Mouse (Mus musculus) small intestine, adult 10 weeks (tissue): Measurements from ENCODE around the gene Ccdc127. TPM values are rescaled to one million over a fixed set of nuclear protein-coding genes. Genes with fewer than 3 reads are reported as not detected.

Experiments used
- polyA plus RNA-seq: library from polyadenylated mRNA; stranded (reverse); fragments of 350-450 nt; fragmentation: Illumina TruSeq; extraction: RNeasy Lipid Tissue Mini Kit (QIAGEN cat#74804); gene quantifications from one replicate; pipeline ENCODE4 v1.2.3, GENCODE M21; 2014; ENCODE audit warnings: low replicate concordance

Gene Ccdc127
- polyA plus RNA-seq = 11.3 TPM

GRCm38 (mm10) chr13:74349566-74350434 is at the start of gene Ccdc127, which contains the start of gene Sdha:
TSS of gene Ccdc127 (plus strand) at chr13:74350309.
TSS of gene Sdha (minus strand) at chr13:74350280.

GRCm38 (mm10) chr13:74317170-74317849 is 32.8 kb upstream of the Ccdc127 start, which contains the start of gene Pdcd6:
TSS of gene Pdcd6 (minus strand) at chr13:74317580.

GRCm38 (mm10) chr13:74363859-74364235 is 13.7 kb downstream of the Ccdc127 start, which contains the start of gene Lrrc14b:
TSS of gene Lrrc14b (minus strand) at chr13:74364005.

GRCm38 (mm10) chr13:74390371-74390990 is 40.4 kb downstream of the Ccdc127 start, which contains the start of gene Zfp72:
TSS of gene Zfp72 (minus strand) at chr13:74390836.

GRCm38 (mm10) chr13:74399298-74399839 is 49.3 kb downstream of the Ccdc127 start, which contains the start of gene Ftl1-ps1:
TSS of gene Ftl1-ps1 (plus strand) at chr13:74399694.

Other genes starting within 250 kb of the Ccdc127 start
- gene Slc9a3, start 228.9 kb upstream of the Ccdc127 start, polyA plus RNA-seq = 90.4 TPM
- 32.0 TPM for gene Exoc3, start 141.6 kb upstream of the Ccdc127 start, polyA plus RNA-seq
- gene Ahrr, start 58.0 kb upstream of the Ccdc127 start, polyA plus RNA-seq = 5.3 TPM
- gene Pdcd6, start 32.7 kb upstream of the Ccdc127 start, polyA plus RNA-seq = 330 TPM
- 487 TPM for gene Sdha, start within 50 bp of the Ccdc127 start, polyA plus RNA-seq
- not detected for gene Lrrc14b, start 13.7 kb downstream of the Ccdc127 start, polyA plus RNA-seq
- 10.8 TPM for gene Zfp72, start 40.5 kb downstream of the Ccdc127 start, polyA plus RNA-seq
- gene Ftl1-ps1, start 49.4 kb downstream of the Ccdc127 start, polyA plus RNA-seq = 3.9 TPM
- 107 TPM for gene Zfp825, start 143.7 kb downstream of the Ccdc127 start, polyA plus RNA-seq